Mouse (Mus musculus) lung, embryonic 15.5 days (tissue): ENCODE results near the gene Podxl2. TPM values are rescaled to one million over a fixed set of nuclear protein-coding genes. Genes with fewer than 3 reads are reported as not detected.

ENCODE experiments used
- ATAC-seq: fragments of 200-750 bp; cut with Nextera tagmentation; 2 replicates; pipeline ENCODE4 v1.8.0; 2017; ENCODE audit warnings: moderate number of reproducible peaks, borderline replicate concordance; ENCODE audit not compliant: low FRiP score, low TSS enrichment; ENCODE audit errors: extremely low read depth
- H3K27ac ChIP-seq: fragments of 300-500 bp; sonication (generic); 2 replicates; pipeline ENCODE4 v1.5.1; 2015; ENCODE audit warnings: moderate library complexity, mild to moderate bottlenecking, inconsistent platforms
- H3K27me3 ChIP-seq: fragments of 300-500 bp; sonication (generic); 2 replicates; pipeline ENCODE4 v1.6.1; 2015; ENCODE audit warnings: inconsistent platforms
- H3K36me3 ChIP-seq: fragments of 300-500 bp; sonication (generic); 2 replicates; pipeline ENCODE4 v1.6.1; 2015; ENCODE audit warnings: inconsistent platforms
- H3K4me1 ChIP-seq: fragments of 300-500 bp; sonication (generic); 2 replicates; pipeline ENCODE4 v1.6.1; 2015; ENCODE audit warnings: inconsistent platforms
- H3K4me2 ChIP-seq: fragments of 300-500 bp; sonication (generic); 2 replicates; pipeline ENCODE4 v1.6.1; 2015; ENCODE audit warnings: inconsistent platforms, mild to moderate bottlenecking, moderate library complexity
- H3K4me3 ChIP-seq: fragments of 300-500 bp; sonication (generic); 2 replicates; pipeline ENCODE4 v1.5.1; 2015; ENCODE audit warnings: mild to moderate bottlenecking, inconsistent platforms
- H3K9ac ChIP-seq: fragments of 300-500 bp; sonication (generic); 2 replicates; pipeline ENCODE4 v1.6.1; 2015; ENCODE audit warnings: inconsistent platforms
- H3K9me3 ChIP-seq: fragments of 300-500 bp; sonication (generic); 2 replicates; pipeline ENCODE4 v1.6.1; 2016; ENCODE audit warnings: inconsistent platforms
- WGBS: fragments of 180-500 bp; shearing (Covaris S2); methylation state at CpG from one replicate; pipeline ENCODE4 v1.1.7; 2015; 5-methylcytosine and 5-hydroxymethylcytosine counted together
- polyA plus RNA-seq: library from polyadenylated mRNA; unstranded; fragments of >200 nt; fragmentation: Nextera tagmentation; extraction: Ambion mirVana; gene quantifications from 2 replicates; pipeline ENCODE4 v1.2.1, GENCODE M21; 2015

Podxl2 gene
- polyA plus RNA-seq, 1 experiment from 2014 or later, result 47.1 TPM

DNA sequence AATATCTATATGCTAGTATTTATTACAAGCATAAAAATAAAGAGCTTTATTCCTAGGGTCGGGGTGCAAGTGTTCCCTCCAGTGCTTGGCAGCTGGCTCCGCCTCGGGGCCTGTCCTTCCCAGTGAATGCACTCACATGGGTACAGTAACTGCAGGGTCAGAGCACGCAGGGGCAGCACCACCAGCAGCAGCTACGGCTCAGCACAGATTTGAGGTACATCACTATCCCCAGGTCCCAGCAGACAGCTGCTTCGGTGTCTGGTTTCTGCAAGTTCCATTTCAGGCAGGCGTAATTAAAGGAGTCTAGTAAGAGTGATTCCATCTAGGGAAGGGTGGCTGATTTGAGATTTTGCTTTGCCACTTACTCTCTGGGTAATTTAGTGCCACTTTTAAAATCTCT, 16.5 kb downstream of the Podxl2 start:
- no peaks in the 10 kb centered on the region for H3K9me3 ChIP-seq
- no peaks in the 10 kb centered on the region for H3K4me1 ChIP-seq
- 69% methylated on average over 7 of the region's 7 CpGs for WGBS
- H3K27ac ChIP-seq, result no peak overlapping the region
- no peak for ATAC-seq
- H3K9ac ChIP-seq, result no peak overlapping the region
- peaks cover 4% of the 10 kb centered on the region; the same call in 1 of the 2 replicates for H3K36me3 ChIP-seq
- H3K4me2 ChIP-seq, result no peak overlapping the region
- H3K4me3 ChIP-seq, result no peak overlapping the region
- no peaks in the 10 kb centered on the region for H3K27me3 ChIP-seq

DNA sequence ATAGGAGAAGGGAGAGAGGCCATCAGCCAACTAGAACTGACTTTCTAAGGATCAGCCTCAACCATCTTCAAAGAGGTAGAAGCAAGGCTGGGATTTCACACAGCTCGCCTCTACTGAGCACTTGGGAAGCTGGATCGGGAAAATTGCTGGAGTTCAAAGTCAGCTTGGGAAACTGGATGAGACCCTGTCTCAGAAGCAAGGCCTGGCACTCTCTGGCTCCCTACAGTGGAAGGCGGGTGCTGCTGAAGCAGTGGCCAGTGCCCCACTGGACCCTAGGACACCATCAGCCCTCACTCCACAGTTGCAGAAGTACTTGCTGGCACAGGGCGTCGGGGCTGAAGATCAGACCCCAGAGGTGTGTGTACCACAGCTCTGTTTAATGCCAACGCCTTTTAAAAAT, 17.0 kb downstream of the Podxl2 start:
- Histone ChIP-seq H3K36me3 (peaks cover 2% of the 10 kb centered on the region; the same call in 1 of the 2 replicates), H3K27ac (no peak overlapping the region), H3K4me2 (no peak overlapping the region), H3K9ac (no peak overlapping the region), H3K27me3 (no peaks in the 10 kb centered on the region), H3K4me3 (no peak overlapping the region), H3K4me1 (no peaks in the 10 kb centered on the region), H3K9me3 (no peaks in the 10 kb centered on the region)
- no peak for ATAC-seq
- 75% methylated on average over 6 of the region's 6 CpGs for WGBS

DNA sequence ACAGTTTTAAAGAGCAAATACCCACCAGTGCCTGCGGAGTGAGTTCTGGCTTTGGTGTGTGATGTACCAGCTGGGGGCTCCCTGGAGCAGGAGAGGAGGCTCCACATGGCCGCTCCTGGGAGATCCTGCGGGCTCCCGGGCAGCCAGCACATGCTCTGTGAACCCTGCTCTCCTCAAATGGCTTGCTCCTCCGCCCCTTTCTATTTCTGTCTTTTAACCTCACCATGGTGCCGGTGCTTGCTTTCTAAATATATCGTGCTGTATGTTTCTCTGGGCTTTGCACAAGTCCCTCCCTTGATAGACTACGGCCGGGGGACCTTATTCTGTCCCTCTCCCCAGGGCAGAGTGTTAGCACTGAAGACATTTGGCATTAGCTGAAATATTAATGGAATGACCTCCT, 17.6 kb downstream of the Podxl2 start:
- Histone ChIP-seq H3K4me3 (no peak overlapping the region), H3K27me3 (no peaks in the 10 kb centered on the region), H3K4me2 (no peak overlapping the region), H3K9ac (no peak overlapping the region), H3K27ac (no peak overlapping the region), H3K9me3 (no peaks in the 10 kb centered on the region), H3K4me1 (no peaks in the 10 kb centered on the region), H3K36me3 (no peaks in the 10 kb centered on the region)
- no peak for ATAC-seq
- WGBS, result 35% methylated on average over 9 of the region's 9 CpGs

DNA sequence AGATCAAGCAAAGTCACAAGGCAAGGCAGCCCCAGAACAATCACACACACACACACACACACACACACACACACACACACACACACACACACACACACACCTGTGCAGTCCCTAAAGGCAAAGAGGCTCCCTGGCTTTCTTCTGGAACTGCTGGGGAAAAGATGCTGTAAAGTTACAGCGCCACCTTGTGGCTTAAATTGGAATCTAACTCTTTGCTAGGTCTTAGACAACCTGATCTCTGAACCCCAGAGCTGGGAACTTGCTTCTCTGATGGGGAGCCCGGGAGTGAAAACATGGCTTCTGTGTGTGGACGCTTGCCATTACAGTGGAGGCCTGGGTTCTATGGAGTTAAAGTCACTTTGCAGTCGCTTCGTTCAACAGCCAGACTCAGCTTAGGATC, 19.2 kb downstream of the Podxl2 start:
- ATAC-seq, result peak; percentile 44
- Histone ChIP-seq H3K36me3 (no peaks in the 10 kb centered on the region), H3K9ac (no peak overlapping the region), H3K27ac (no peak overlapping the region), H3K4me3 (no peak overlapping the region), H3K4me1 (no peaks in the 10 kb centered on the region), H3K4me2 (no peak overlapping the region), H3K9me3 (no peaks in the 10 kb centered on the region), H3K27me3 (no peaks in the 10 kb centered on the region)
- WGBS, result 23% methylated on average over 5 of the region's 5 CpGs

DNA sequence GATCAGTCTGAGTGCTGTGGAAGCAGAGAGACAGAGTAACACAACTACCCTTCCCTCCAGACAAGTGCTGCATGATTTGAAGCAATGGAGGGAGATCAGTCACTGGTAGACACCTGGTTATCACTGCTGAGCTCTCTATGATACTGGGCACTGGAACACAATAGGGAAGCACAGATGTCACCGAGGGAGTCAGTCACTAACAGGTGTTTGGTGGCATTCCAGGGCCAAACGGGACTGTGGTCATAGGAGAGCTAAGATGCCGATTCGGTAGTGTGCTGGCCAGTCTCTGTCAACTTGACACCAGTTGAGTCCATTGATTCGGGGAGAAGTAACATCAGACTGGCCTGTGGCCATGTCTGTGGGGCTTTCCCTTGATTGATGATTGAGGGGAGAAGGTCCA, 20.3 kb downstream of the Podxl2 start:
- no peaks in the 10 kb centered on the region for H3K9me3 ChIP-seq

DNA sequence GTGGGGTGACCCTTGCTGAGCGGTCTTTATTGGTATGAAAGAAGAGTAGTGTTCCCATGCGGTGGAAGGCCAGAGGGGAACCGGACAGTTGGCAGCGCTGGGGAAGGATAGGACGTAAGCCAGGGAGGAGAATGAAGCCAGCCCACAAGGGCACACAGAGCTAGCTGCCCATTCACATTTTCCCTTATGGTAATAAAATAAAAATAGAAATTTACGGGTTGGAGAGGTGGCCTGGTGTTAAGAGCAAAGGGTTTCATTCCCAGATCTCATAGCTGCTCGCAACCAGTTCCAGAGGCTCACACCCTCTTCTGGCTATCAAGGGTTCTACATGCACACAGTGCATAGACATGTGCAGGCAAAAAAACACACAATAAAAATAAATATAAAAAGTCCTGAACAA, 24.8 kb downstream of the Podxl2 start:
- no peak for ATAC-seq
- 85% methylated on average over 7 of the region's 7 CpGs for WGBS
- Histone ChIP-seq H3K27me3 (no peaks in the 10 kb centered on the region), H3K4me1 (no peaks in the 10 kb centered on the region), H3K36me3 (no peaks in the 10 kb centered on the region), H3K9ac (no peak overlapping the region), H3K27ac (no peak overlapping the region), H3K4me2 (no peak overlapping the region), H3K4me3 (no peak overlapping the region), H3K9me3 (no peaks in the 10 kb centered on the region)

More for the DNA sequence above, 20.3 kb downstream of the Podxl2 start:
- no peak overlapping the region for H3K27ac ChIP-seq
- ATAC-seq, result no peak
- no peaks in the 10 kb centered on the region for H3K4me1 ChIP-seq
- WGBS, result 69% methylated on average over 5 of the region's 5 CpGs
- no peaks in the 10 kb centered on the region for H3K27me3 ChIP-seq
- H3K9ac ChIP-seq, result no peak overlapping the region
- H3K36me3 ChIP-seq, result no peaks in the 10 kb centered on the region
- no peak overlapping the region for H3K4me3 ChIP-seq
- H3K4me2 ChIP-seq, result no peak overlapping the region

DNA sequence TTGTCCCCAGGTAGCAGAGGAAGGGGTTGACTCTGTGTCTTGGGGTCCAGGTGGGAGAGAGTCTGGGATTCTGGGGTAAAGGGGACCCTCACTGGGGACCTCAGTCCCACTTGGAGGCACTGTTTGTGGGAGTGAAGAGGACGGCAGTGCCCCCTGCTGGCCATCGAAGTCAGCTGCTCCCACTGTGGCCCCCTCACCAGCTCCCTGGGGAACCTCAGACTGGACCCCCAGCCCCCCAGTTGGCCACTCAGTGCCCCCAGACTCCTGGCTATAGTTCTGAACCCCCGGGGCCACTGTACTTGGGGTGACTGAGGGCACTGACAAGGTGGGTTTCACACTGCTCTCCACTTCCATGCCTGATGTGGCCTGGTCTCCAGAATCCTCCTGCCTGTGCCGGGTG, 25.6 kb downstream of the Podxl2 start:
- Histone ChIP-seq H3K4me1 (no peaks in the 10 kb centered on the region), H3K27ac (no peak overlapping the region), H3K9ac (no peak overlapping the region), H3K27me3 (no peaks in the 10 kb centered on the region), H3K4me2 (no peak overlapping the region), H3K36me3 (no peaks in the 10 kb centered on the region), H3K4me3 (no peak overlapping the region), H3K9me3 (no peaks in the 10 kb centered on the region)
- 47% methylated on average over 4 of the region's 4 CpGs for WGBS
- ATAC-seq, result no peak

DNA sequence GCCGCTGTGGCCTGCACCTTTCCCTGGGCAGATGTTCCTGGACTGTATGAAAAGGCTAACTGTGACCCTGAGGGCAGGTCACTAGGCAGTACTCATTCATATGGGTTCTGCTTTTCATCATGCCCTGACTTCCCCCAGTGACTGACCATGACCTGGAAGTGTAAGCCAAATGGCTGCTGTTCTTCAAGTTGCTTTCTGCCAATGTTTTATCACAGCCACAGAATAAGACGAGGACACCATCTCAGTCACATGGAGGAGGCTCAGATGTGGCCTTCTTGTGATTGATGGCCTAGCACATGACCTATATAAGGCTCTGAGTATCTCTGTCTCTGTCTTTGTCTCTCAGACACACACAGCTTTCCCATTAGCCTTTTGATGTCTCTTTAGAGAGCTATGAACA, 27.3 kb downstream of the Podxl2 start:
- H3K4me2 ChIP-seq, result no peak overlapping the region
- no peaks in the 10 kb centered on the region for H3K36me3 ChIP-seq
- H3K27me3 ChIP-seq, result no peaks in the 10 kb centered on the region
- H3K27ac ChIP-seq, result no peak overlapping the region
- ATAC-seq, result no peak
- peaks cover 8% of the 10 kb centered on the region for H3K4me1 ChIP-seq
- 62% methylated on average over 2 of the region's 2 CpGs for WGBS
- H3K4me3 ChIP-seq, result no peak overlapping the region
- no peaks in the 10 kb centered on the region for H3K9me3 ChIP-seq
- H3K9ac ChIP-seq, result no peak overlapping the region

DNA sequence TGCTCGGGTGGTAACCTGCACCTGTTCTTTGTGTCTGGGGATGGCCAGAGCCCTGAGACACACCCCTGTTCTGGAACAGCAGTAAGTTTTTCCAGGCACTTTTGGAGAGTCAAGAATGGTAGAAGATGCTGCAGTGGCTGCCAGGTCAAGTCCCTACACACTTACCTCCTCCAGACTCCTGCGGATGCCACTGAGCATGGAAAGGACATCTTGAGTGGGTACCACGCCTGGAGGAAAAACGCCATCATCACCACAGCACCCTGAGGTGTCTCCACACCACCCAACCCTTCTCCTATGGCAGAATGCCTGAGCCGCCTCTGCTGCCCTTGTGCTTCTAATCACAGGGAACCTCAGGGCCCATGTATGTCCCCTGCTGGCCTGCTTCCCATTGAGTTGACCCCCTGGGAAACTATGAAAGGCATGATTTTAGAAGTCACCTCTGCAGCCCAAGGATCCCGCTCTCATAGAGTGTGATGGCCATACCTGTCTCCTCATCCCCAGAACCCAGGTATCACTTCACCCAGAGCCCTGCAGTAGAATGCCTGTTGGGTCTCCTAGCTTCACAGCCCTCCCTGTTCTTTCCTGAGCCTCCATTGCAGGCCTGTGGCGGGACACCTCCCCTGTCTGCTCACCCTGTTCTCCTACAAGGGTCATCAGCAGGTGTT, 29.8 kb downstream of the Podxl2 start:
- Histone ChIP-seq H3K4me3 (no peak overlapping the region), H3K27ac (no peak overlapping the region), H3K9ac (no peak overlapping the region), H3K4me1 (peaks cover 21% of the 10 kb centered on the region), H3K4me2 (no peak overlapping the region), H3K9me3 (no peaks in the 10 kb centered on the region), H3K27me3 (no peaks in the 10 kb centered on the region), H3K36me3 (no peaks in the 10 kb centered on the region)
- 89% methylated on average over 7 of the region's 7 CpGs for WGBS
- ATAC-seq, result no peak

DNA sequence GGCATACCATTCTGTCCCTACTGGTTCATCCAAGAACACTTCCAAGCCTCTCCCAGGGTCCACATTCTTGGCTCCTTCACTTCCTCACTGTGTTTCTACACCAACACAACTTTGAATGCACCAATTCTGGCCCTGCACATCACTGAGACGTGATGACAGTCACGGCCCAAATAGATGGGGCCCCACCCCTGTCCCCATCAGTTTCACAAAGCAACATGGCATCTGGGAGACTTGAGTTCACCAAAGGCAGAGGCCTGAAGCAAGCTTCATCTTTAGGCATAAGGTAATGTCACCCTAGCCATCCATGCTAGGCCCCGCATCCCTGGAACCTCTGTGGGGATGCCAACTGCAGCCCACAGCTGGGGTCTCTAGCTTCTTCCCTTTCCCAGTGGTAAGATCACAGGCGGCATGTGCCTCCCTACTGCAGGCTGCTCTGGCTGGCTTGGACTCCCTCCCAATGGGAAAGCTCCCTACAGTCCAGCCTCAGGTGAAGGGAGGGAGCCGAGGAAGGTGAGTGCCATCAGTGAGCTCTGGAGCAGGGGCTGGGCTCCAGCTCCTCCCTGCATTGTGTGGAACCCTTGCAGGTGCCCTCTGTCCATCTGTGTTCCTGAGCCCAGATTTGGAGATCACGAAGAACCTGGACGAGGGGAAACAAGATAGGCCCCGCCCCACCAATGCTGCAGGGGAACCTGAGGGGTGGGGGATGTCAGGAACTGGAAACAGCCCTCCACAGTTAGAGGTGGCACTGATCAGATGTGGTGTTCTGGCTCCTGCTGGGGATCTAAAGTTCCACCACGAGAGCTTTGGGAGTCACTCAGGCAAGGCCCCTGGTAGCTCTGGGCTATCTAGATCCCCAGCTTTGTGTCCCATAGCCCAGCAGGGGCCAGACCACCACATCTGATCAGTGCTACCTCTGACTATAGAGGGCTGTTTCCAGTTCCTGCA, 30.8 kb downstream of the Podxl2 start:
- Histone ChIP-seq H3K9ac (peak overlapping the region; percentile 80; the same call in 1 of the 2 replicates), H3K4me2 (0 out of 2 replicates have a peak overlapping the region, but pooled peaks have one; percentile 89), H3K36me3 (peaks cover under 1% of the 10 kb centered on the region; the same call in 1 of the 2 replicates), H3K4me3 (no peak overlapping the region), H3K9me3 (no peaks in the 10 kb centered on the region), H3K27me3 (no peaks in the 10 kb centered on the region), H3K4me1 (peaks cover 21% of the 10 kb centered on the region), H3K27ac (no peak overlapping the region)
- 82% methylated on average over 9 of the region's 9 CpGs for WGBS
- no peak for ATAC-seq

DNA sequence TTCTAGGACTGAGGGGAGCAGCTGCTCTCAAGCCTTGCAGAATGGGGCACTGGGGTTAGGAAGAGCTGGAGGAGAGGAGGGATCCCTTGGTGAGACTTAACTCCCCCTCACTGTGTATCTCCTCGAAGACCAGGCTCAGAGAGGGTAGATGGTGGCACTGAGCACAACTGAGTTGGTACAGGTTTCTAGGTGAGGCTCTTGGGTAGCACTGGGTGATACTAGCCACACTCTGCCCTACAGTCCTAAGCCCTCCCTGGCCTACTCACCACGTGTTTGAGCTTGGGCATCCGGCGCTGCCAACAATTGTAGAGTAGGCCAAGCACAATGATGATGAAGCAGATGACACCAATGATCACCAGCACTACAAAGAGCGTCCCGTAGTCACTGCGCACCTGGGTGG, 31.6 kb downstream of the Podxl2 start:
- H3K27ac ChIP-seq, result no peak overlapping the region

DNA sequence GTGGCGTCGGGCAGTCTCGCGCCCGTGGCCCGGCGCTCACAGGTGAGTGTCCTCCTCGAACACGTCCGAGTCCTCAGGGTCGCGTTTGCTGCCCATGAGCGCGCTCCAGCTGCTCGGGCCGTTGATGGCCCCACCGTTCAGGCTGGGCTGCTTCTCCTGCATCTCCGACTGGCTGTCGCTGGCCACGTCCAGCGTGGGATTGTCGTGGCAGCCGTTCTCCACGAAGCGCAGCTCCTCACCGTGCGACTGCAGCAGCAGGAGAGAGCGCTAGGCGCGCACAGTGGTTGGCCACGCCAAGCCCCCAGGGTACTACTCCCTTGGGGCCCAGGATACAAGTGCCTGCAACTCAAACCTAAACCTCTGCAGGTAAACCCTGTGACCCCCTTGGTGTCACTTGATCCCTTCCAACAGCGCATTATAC, 32.1 kb downstream of the Podxl2 start:
- Histone ChIP-seq H3K9me3 (no peaks in the 10 kb centered on the region), H3K9ac (peak overlapping the region; percentile 80), H3K4me2 (peak overlapping the region; percentile 89), H3K36me3 (peaks cover 14% of the 10 kb centered on the region), H3K27ac (peak overlapping the region; percentile 87), H3K27me3 (no peaks in the 10 kb centered on the region), H3K4me1 (peaks cover 22% of the 10 kb centered on the region), H3K4me3 (peak overlapping the region; percentile 80)
- under 1% methylated on average over 25 of the region's 32 CpGs for WGBS
- no peak; the same call in 1 of the 2 replicates for ATAC-seq

More for the DNA sequence above, 31.6 kb downstream of the Podxl2 start:
- no peaks in the 10 kb centered on the region for H3K9me3 ChIP-seq
- 68% methylated on average over 7 of the region's 7 CpGs for WGBS
- H3K4me2 ChIP-seq, result peak overlapping the region; percentile 89
- H3K36me3 ChIP-seq, result peaks cover 9% of the 10 kb centered on the region
- peak overlapping the region; percentile 80 for H3K4me3 ChIP-seq
- peak overlapping the region; percentile 80; the same call in 1 of the 2 replicates for H3K9ac ChIP-seq
- H3K4me1 ChIP-seq, result peaks cover 21% of the 10 kb centered on the region
- H3K27me3 ChIP-seq, result no peaks in the 10 kb centered on the region
- ATAC-seq, result no peak
